Mouse (Mus musculus): ENCODE data around the gene Zc3h4.
"Not testable (repeated sequence)": the region's sequence is repeated elsewhere in the genome, so short reads cannot be mapped to it uniquely, and the experiment has no call there.

Zc3h4 gene

DNA sequence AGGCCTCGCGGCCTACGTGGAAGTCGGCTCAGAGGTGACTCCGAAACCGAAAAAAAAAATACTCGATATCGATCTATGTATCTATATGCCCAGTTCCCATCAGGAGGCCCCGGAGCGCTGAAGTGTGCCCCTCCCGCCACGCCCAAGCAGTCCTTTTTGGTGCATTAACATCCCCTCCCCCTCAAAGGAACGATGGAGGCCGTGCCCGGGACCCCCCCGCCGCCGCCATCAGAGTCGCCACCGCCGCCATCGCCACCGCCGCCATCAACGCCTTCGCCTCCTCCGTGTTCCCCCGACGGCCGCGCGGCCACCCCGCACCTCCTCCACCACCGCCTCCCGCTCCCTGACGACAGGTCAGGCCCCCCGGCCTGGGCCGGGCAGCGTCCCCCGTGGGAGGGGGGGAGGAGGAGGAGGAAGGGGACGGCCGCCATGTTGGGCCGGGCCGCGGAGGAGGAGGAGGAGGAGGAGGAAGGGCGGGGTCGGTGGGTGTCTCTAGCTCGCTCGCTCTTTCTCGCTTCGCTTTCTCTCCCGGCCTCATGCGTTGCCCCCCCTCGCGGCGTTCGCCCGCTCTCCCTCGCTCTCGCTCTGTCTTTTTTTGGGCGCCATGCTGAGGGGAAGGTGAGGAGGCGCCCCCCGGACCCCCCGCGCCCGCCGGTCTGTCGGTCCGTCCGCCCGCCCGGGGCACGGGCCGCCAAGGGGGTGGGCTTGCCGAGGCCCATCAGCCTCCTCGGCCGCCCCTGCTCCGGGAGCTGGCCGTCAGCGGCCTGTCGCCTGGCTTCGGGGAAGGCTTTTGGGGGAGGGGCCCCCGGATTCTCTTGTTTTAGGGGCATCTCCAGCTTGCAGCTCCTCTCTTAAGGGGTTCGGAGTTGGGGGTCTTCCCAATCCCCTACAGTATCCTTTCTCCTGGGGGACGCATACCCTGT, at the start of gene Zc3h4:
Gene Zc3h4, plus strand, starts transcription at position 222 of the 923 bp plus-strand sequence.
- DNase-seq (ENCODE audit: extremely low spot score) = peak; percentile 97

GRCm38 (mm10) chr7:16355854-16356594, 44.7 kb upstream of the Zc3h4 start:
- no peak for DNase-seq (ENCODE audit: extremely low spot score)

- DNase-seq (ENCODE audit: extremely low spot score) = no peak
Observed at GRCm38 (mm10) chr7:16357602-16358001, 43.1 kb upstream of the Zc3h4 start.

DNA sequence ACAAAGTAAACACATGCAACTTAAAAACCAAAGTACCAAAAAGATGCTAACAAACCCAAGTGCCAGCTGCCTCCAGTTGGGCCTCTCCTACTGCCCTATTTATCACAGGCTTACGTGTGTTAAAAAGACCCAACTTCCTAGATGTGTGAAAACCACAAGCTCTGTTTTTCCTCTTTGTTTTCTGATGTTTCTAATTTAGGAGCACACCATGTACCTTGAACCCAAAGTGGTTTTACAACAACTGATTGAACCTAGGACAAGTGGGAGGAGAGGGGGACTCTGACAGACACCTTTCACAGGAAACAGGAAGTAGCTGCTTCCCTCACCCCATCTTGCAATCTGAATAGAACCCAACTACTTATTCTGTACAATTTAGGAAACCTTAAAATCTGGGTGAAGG, 36.4 kb upstream of the Zc3h4 start:
- no peak for DNase-seq (ENCODE audit: extremely low spot score)

DNA sequence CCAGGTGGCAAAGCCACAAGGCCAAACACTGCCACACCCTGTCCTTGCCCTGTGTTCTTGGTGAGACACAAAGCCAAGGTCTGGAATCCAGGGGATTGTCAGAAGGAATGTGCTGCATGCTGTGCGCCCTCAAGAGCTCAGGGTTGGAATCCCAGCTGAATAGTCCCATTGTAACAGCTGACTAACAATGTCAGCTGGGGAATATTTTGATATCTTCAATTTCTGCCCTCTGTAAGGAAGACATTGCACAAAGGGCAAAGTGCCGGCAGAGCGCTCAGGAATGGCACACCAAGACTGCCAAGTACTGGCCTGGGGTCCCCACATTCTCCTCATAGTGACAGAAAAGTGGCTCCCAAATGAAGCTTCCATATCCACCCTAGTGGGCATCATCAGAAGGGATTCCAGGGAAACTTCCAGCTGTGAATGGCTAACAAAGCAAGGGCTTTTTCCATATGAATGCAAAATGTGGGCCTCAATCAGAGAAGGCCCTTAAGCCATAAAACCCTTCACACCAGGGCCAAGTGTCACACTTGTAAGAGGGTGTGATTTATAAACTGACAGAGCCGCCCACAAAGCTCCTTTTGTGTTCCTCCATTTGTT, 35.7 kb upstream of the Zc3h4 start:
- DNase-seq (ENCODE audit: extremely low spot score) = peak; percentile 62

DNA sequence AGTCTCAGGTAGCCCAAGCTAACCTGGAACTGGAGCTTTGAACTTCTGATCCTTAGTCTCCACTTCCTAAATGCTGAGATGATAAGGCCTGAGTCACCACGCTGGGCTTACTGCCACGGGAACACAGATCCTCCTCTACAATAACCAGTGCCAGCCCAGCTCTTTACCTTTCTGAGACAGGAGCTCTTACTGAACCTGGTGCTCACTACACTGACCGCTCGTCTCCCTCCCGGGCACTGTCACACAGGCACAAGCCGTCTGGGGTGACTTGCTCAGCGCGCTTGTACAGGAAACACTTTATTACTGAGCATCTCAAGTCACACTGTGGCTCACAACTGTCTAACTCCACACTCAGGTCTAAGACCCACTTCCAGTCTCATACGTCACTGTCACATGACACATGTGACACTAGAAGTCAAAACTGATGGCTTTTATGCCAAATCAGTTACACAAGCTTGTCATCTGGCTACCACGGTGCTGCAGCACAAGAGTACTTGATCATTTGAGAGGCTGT, 34.5 kb upstream of the Zc3h4 start:
- DNase-seq (ENCODE audit: extremely low spot score) = no peak

- DNase-seq (ENCODE audit: extremely low spot score) = no peak
Observed at GRCm38 (mm10) chr7:16366669-16367068, 34.0 kb upstream of the Zc3h4 start.

GRCm38 (mm10) chr7:16368835-16369234, 31.9 kb upstream of the Zc3h4 start:
- DNase-seq (ENCODE audit: extremely low spot score) = no peak

DNA sequence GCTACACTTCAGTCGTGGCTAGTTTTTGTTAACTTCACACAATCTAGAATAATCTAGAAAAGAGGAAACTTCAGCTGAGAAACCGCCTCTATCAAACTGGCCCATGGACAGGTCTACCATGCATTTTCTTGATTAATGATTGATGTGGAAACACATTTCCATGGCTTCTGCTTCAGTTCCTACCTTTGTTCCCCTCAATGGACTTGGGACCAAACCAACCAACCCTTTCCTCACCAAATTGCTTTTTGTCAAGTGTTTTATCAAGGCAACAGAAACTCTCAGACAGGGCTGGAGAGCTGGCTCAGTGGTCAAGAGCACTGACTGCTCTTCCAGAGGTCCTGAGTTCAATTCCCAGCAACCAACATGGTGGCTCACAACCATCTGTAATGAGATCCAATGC, 30.1 kb upstream of the Zc3h4 start:
- no peak for DNase-seq (ENCODE audit: extremely low spot score)

- no peak for DNase-seq (ENCODE audit: extremely low spot score)
Observed at GRCm38 (mm10) chr7:16373719-16374118, 27.0 kb upstream of the Zc3h4 start.

GRCm38 (mm10) chr7:16374989-16375388, 25.7 kb upstream of the Zc3h4 start:
- no peak for DNase-seq (ENCODE audit: extremely low spot score)

- DNase-seq (ENCODE audit: extremely low spot score) = no peak
Observed at GRCm38 (mm10) chr7:16376505-16376904, 24.2 kb upstream of the Zc3h4 start.

GRCm38 (mm10) chr7:16387160-16388041, 13.3 kb upstream of the Zc3h4 start, which contains the start of gene Sae1:
TSS of gene Sae1 (minus strand) at chr7:16387806.
- peak; percentile 96 for DNase-seq (ENCODE audit: extremely low spot score)

DNA sequence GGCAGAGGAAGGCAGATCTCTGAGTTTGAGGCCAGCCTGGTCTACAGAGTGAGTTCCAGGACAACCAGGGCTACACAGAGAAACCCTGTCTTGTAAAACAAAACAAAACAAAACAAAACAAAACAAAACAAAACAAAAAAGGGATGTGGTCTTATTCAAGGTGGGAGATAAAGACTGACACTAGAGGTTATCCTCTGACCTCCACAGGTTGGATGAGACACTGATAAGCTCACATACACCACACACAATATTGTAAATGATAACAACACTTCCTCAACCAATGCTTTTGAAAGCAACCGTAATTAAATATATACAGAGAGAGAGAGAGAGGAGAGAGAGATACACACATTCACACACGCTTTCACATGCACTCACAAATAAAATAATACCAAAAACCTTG, 10.8 kb upstream of the Zc3h4 start:
- DNase-seq (ENCODE audit: extremely low spot score) = not testable (repeated sequence)

GRCm38 (mm10) chr7:16392923-16393322, 7.8 kb upstream of the Zc3h4 start:
- DNase-seq (ENCODE audit: extremely low spot score) = no peak

GRCm38 (mm10) chr7:16395944-16396343, 4.8 kb upstream of the Zc3h4 start:
- DNase-seq (ENCODE audit: extremely low spot score) = peak; percentile 28

- DNase-seq (ENCODE audit: extremely low spot score) = no peak
Observed at GRCm38 (mm10) chr7:16397465-16397864, 3.2 kb upstream of the Zc3h4 start.

DNA sequence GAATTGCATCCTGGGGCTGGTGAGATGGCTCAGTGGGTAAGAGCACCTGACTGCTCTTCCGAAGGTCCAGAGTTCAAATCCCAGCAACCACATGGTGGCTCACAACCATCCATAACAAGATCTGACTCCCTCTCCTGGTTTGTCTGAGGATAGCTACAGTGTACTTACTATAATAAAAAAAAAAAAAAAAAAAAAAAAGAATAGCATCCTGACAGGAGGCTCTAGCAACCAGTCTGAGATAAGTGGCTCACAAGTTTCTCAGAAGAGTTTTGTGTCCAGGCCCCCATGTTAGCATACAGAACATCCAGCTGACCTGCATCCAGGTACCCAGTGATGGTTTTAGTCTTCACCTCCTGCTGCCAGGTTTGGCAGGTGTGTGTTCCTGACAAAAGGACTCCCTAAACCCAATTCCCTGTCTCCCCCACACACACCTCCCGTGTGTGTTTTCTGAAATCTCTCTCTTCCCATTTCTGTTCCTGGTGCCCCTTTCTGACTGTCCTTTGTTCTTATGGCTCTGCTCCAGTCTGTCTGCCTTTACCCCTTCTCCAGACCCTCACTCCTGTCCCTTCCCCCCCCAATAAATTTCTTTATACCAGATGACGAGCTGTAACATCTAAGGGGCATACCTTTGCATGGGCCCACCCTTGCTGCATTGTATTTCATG, 2.2 kb upstream of the Zc3h4 start:
- DNase-seq (ENCODE audit: extremely low spot score) = peak; percentile 14

- DNase-seq (ENCODE audit: extremely low spot score) = peak; percentile 96
Observed at GRCm38 (mm10) chr7:16399098-16399819, 1.5 kb upstream of the Zc3h4 start.
